15 mouse cellular contexts compared by ENCODE assay signal in the genomic region with DNA sequence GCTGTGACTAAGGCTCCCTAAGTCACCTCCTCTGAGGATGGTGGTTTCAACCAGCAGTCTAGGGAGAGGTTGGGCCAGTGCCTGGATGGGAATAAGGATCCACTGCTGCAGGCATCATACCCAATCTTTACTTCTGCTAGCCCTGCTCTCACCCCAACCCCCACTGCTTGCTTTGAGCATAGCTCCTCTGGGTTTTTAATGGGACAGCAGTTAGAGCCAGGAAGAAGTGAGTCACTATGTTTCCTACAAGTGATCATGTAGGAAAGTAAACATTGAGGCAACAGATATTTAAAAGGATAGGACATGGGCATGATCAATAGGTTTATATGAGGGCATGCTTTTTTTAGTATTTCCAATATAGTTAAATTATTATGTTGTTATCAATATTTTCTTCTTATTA.
"Had no signal": no experiment of that assay in that cellular context is flagged by ENCODE, and none has a peak within 500 bp of the region (broad histone marks: within the 10 kb centered on the region; RNA-seq: fewer than 3 reads in every experiment).

No protein-coding gene starts in this region.

- H3K9ac ChIP-seq: neural tube, embryonic 15.5 days; stomach, embryonic 15.5 days had no signal

- H3K4me3 ChIP-seq: neural tube, embryonic 15.5 days; stomach, embryonic 15.5 days had no signal

- H3K36me3 ChIP-seq: neural tube, embryonic 15.5 days; stomach, embryonic 15.5 days had no signal

- H3K4me2 ChIP-seq: neural tube, embryonic 15.5 days; stomach, embryonic 15.5 days had no signal

- H3K27me3 ChIP-seq: neural tube, embryonic 15.5 days; stomach, embryonic 15.5 days had no signal

- H3K9me3 ChIP-seq: neural tube, embryonic 15.5 days; stomach, embryonic 15.5 days had no signal

- H3K27ac ChIP-seq: neural tube, embryonic 15.5 days; stomach, embryonic 15.5 days; stomach, postnatal 0 days had no signal

- DNase-seq: retina, postnatal 1 day; right cerebral cortex, adult 18-20 months; right cerebral cortex, postnatal 14 days; right cerebral cortex, postnatal 25 days; right cerebral cortex, postnatal 4 days; spleen, adult 18-20 months; thymus, adult 18-20 months; thymus, adult 2 months; thymus, postnatal 14 days; thymus, postnatal 25 days; thymus, postnatal 36 days; thymus, postnatal 4 days had no signal

- H3K4me1 ChIP-seq: neural tube, embryonic 15.5 days; stomach, embryonic 15.5 days had no signal
